Mouse (Mus musculus) cerebellum, adult 8-10 months (tissue): ENCODE results near the gene Kcnk10.

ENCODE experiments used
- DNase-seq: peaks from one replicate; pipeline ENCODE4 v3.0.0; 2022

Kcnk10 gene

DNA sequence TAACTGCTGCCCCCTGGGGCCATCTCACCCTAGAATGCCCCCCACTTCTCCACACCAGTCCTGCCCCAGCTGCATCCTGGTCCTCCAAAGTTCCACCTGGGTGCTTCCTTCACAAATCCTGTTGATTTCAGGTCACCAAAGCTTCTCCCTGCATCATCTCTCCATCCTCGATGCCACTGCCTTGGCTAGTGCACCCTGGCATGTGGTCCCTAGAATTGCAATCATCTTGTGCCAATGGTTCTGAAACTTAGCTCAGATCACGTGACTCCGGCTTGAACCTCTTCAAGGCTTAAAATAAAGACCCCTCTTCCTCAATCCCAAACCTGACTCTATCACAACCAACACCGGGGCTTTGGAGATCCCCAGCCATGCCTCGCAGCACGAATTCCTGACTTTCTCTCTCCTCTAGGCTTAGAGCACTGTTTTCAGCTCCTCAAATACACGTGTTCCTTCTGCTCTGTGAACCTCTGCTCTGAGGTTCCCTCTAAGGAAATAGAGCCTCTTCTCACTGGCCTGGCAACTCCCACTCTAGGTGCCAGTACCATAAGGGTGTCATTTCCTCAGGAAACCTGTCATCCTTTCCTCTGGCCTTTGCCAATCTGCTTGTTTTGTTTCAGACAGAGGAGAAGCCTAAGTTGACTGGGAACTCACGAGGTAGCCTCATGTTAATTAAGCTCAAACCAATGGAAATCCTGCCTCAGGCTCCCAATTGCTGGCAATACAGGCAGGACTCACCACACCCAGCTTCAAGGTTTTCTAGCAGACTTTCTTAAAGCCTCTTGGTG is 6.0 kb downstream of the Kcnk10 start:
- DNase-seq, result no peak

DNA sequence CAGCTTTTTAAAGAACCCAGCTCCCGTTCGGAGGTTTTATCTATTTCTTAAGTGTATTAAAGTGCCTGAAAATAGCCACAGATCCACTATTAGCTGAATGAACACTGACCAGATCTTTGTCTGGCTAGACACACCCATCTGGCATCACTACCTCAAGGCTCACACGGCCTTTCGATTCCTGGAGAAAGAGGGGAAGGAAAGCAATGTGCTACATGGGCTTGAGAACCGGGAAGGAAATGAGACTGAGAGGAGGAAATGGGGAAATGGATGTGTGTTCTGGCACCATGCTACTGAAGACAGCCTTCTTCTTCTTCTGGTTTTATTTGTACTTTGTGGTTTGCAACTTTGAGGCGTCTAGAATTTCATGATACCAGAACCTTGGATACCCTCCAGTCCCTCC is 8.7 kb downstream of the Kcnk10 start:
- DNase-seq, result peak; percentile 21

DNA sequence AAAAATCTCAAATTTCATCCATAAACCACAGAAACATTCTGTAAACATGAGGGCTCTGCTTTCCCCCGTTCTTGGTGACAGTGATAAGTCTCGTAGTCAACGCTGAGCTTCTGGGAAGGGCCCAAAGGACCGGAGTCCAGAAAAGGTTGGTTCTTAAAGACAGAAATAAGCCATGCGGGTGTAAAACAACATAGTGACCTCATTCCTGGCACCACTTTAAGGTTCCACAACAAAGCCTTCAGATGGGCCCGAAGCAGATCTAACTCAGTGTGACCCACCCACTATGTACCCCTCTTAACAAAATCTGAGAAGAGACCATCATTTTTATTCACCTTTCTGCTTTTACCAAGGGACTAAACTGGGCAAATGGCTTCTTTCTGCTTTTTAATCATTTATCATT is 10.2 kb downstream of the Kcnk10 start:
- DNase-seq, result no peak

DNA sequence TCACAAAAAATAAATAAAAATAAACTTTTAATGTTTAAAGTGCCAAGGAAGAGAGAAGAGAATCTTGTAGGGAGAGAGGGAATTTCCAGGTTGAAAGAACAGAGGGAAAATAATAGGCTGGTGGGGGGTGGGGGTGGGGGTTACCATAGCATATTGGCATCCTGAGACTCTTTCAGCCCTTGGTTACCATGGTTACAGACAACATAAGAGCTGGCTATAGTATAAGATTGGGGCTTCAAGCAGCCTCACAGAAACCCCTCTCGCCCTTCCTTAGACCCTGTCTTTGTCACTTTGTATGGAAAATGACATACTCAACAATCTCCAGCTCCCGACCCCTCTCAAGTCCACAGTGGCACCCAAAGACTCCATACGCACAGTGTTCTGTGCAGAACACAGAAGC is 13.7 kb downstream of the Kcnk10 start:
- DNase-seq, result no peak

DNA sequence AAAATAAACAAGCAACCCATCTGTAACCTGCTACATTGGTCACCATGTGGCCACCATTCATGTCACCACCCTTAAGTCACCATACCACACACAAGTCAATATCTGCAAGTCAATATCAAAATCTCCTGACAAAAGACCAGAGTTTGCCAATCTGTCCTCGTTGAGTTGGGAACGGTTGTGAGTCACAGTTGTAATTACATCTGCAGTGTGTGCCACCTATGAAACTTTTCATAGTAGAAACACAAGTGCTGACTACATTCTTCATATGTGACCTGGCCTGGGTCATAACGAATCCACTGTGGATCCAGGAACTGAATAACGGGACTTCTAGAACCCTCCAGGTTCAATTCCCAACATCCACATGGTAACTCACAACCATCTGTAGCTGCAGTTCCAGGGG is 14.8 kb downstream of the Kcnk10 start:
- no peak for DNase-seq

DNA sequence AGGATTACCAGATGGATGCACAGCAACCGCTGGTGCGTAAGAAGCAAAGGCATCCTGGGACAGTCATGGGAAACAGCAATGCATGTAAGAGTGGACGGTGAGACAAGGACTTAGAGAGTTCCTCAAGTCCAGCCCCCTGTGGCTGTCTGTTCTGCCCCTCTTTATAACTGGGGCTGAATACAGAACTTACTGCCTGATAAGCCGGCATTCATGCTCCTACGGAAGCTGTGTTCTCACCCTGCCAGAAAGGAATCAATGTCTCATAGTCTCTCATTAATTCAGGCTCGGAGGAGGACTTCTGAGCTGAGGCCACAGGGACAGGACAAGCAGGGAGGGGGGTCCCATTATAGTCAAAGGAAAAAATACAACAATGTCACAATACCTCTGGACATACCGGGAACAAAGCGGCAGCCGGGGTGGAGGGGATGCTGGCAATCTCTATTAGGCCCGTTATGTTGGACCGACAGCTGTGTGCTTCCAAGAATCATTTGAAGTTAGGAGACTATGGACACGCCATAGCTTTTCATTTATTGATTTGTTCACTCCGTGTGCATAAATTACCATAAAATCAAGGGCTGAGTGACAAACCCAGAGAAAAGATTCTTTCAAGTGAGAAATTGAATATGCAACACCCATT is 15.7 kb downstream of the Kcnk10 start:
- DNase-seq, result no peak

DNA sequence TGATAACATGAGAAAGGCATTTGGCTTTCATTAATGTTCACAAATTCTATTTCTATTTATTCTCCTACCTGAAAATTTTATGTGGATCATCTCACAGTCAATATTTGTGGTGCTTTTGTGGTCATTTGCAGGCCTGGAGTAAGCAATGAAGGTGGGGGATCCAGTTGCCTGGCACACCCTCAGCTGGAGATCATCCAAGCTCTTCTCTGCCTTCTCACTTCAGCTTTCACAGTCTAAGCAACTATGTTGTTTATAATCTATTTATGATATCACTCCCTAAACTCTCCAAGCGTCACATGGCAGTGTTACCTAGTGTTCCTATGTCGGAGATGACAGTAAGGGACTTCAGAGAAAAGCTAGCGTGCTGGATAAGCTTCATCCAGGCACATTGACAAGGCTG is 18.1 kb downstream of the Kcnk10 start:
- no peak for DNase-seq

DNA sequence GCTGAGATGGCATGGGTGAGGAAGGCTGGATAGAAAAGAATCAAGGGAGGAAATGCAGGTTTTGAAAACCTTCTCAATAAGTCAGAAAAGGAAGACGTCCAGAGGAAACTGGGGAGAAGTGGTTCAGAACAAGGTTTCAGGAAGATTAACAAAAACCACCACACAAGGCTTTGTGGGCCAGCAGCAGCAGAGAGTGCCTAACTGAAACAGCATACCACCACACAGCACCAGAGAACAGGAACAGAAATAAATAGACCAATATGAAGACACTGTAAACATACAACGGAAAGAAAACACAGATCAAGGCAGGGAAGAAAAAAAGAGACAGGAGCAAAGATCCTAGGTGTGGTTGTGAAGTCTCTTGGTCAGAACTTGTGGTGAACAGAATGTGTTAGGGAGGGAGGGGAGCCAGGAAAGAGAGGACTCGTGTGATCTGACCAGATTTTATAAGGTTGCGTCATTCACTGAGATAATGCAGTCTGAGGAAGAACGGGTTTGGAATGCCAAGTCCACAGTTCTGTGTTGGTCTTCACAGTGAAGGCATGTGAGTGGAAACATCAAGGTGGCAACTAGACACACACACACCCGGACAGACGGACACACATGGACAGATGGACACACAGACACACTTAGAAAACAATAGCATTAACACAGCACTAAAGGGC is 21.0 kb downstream of the Kcnk10 start:
- no peak for DNase-seq

DNA sequence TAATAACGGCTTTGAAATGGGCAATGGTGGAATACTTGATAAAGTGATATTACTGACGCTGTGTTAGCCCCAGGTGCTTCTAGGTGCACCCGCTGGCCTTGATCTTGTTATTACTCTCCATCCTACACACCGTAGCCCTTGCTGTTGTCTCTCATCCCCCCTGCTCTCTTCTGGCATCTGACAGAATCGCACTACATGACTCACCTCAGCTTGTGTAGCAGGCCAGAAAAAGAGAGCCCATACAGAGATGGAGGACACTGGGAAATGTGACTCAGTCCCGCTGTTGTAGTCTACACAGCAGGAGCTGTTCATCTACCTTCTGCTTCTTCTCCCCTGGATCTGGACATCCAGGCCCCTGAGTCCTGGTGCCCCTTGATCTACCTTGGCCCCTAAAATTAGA is 28.1 kb downstream of the Kcnk10 start:
- DNase-seq, result peak; percentile 56

DNA sequence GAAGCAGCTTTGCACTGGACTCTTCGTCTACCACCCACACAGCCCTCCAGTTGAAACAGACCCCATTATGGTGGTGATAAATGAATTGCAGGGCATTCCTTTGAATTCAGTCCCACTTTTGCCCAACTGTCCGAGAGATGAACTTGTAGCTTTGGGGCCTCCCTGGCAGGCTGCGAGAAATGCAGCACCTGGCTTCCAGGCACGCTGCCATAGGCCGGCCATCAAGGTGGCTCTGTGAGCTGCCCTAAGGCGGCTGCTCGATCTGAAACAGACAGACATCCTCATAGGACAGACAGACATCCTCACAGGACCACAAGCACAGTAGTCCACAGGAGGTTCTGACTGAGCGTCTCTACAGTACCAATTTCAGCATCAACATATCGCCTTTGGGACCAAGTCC is 30.0 kb downstream of the Kcnk10 start:
- peak; percentile 87 for DNase-seq

DNA sequence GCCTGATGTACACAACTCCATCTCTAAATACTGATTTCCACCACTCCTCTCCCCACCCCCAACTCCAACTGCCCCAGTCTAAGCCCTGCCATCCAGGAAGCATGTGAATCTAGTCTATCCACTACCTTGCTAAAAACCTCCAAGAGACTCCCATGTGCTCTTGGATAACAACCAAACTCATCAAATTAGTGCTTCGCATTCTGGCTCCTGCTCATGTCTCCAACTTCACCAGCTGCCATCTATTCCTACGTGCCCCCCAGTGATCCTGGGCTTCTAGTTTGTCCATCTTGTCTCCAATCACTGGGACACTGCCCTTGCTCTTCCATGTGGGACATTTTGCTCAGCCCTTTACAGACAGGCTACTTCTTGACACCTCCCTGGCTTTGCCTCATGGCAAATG is 32.2 kb downstream of the Kcnk10 start:
- peak; percentile 66 for DNase-seq

DNA sequence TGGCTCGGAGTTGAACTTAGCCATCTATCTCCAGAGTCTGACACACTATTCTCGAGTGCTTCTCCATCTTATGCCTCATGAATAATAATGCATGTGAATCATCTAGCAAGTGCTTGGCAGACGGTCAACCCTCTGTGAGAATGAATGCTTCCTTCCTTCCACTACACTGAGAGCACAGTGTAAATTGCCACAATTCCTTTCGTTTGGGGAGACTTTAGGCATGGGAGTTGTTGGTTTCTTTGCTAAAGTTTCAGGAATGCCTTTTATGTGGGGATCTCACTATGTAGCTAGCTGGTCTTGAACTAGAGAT is 32.9 kb downstream of the Kcnk10 start:
- DNase-seq, result no peak

DNA sequence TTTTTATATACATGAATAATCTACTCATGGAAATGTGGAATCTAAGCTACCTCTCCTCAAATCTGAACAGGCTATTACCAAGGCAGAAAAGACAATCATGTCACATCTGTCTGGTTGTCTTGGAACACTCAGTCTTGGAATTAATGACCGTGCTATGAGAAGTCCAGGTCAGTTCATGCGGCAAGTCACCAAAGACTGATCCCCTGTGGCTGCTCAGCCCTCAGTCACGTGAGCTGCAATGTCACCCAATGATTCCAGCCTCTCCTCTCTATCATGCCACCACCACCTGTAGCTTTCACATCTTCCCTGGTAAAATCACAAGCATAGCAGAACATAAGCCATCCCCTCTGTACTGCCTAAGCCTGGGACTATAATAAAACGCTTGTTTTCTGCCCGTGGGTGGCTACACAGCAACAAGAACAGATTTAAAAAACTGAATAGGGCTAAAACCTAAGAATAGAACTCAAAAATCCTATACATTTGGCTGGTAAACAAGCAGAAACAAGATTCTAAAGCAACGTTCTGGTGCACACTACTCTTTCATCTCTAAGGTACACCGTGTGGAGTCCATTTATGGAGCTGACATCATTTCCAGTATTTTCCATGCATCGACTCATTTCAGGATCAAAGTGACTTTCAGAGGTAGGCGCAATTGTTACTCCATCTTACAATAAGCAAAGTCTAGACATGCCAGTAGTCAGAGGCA is 33.4 kb downstream of the Kcnk10 start:
- no peak for DNase-seq

DNA sequence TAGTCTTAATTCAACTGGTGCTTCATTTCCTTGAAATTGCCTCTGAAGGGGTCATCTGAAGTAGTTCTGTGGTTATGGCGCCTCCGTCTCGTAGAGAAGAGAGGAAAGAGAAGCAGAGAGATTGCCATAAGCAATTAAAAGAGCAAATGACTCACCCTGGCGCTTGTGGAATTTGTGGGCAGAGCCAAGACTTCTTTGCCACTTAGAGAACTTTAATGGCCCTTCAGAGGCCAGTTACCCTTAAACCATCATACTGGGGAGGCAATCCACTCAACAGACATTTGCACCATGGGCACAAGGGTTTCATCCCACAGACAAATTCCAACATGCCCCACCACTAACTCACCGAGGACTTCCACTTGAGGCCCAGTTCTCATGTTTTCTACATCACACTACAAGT is 41.4 kb downstream of the Kcnk10 start:
- no peak for DNase-seq

DNA sequence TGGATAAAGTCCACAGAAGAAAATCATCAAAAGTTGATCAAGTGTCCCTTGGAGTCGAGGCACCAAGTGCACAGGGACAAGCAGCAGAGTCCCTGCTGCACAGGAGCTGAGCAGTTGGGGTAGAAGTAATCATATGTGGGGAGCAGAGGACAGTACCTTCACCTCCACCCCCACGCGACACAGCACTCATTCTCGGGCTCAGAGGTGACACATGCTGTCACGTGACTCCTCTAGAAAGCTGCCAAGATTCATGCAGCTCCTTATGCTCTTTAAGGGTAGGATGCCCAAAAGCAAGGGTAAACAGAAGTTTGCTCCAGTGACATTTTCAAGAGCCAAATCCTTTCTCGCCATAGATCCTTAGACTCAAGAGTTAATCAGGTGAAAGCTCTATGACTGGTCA is 42.1 kb downstream of the Kcnk10 start:
- DNase-seq, result no peak

DNA sequence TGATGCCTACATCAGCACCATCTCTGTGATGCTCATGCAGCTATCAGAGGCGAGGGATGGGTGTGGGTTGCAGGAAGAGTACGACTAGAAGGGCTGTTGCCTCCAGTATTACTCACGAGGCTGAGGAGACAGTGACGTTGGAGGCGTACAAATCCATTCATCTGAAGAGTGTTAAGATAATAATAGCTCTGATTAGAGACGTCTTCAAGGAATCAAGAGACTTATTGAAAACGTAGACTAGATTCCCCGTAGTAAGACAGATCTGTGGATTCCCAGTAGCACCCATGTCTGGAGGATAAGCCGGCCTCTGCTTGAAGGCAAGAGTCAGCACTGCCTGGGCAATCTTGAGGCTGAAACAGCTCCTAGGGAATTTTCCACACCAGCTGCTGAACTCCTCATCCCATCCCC is 42.6 kb downstream of the Kcnk10 start:
- no peak for DNase-seq

DNA sequence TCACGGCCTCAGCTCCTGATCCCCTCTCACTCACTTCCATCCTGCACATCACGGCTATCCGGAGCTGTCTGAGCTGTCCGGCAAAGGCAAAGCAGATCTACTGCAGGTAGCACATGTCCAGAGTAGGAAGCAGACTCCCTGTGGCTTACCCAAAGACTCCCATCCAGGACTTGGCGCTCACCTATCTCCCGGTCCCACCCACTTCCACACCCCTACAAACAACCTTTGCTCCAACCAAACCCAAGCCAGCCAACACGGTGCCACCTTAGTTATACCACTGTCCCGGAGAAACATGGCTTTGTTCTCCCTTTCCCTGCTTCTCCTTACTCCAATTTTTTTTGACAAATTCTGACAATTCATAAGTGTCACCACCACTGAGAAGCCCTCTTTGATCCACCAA is 49.5 kb downstream of the Kcnk10 start:
- no peak for DNase-seq

DNA sequence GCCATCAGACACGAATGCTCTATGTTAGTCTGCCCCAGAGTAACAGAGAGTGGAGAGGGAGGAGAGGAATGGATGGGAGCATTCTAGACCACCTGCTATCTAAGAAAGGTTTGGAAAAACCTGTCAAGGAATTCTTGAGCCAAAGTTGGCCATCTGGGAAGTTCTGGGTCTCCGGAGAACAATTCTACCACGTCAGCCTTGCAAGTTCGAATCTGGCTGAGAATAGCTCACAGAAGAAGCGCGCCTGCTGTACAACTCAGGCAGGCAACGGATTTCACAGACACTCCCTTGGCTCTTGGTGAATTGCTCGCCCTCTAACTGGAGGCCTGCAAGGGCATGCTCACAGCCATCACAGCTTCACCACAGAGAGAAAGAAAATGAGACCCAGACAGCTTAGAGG is 52.7 kb downstream of the Kcnk10 start:
- DNase-seq, result no peak

DNA sequence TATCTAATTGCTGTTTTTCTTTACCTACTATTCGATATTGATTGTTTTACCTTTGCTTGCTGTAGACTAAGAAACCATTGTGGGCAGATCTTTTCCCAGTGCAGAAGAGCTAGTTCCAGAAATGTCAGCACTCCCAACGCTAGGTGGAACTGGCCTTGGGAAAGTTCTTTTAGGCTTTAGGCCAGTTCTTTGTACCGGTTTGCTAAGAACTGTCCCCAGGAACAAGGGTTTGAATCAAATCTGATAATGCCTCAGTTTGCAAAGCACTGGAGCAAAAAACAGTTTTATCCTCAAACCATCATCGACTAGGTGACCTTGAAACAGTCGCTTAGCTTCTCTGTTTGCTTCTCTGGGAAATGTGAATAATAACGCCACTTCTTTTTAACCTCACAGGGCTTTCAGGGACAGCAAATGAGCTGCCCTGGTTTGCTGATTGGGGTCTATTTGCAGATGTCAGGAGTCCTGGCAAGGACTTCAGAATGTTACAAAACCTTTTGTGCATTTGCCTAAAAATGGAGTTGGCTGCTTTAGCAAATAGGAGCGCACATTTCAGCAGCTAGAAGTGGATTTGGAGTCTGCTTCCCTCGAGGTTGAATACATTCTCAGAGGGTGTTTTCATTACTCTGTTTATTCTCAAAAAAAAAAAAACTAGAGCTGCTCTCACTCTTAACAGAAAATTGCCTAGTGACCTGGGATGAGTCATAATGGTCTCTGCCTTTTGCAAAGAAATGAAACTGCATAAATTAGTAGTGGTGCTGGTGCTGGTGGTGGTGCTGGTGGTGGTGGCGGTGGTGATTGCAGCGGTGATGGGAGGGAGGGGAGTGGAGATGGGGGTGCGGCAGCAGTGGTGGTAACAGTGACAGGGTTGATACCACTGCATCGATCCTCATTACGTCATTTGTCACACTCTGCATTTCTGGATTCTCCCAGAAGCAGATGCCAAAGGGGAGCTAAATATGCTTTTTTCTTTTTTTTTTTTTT is 53.5 kb downstream of the Kcnk10 start:
- DNase-seq, result no peak

DNA sequence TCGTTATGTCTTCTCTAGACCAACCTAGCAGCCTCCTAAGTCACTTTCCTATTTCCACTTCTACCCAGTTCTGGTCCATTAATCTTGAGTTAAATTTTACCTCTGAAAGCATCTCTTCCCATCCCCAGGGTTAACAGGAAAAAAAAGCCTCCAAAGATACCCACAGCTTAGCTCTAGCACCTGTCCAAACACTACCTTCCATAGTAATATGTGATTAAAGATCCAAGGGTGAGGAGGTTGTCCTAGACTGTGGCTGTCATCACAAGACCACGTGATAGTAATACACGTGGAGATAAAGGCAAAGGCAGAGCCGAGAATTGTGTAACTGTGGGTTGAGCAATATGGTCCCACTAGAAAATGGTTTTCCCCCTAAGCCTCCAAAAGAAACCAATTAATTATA is 56.8 kb downstream of the Kcnk10 start:
- no peak for DNase-seq

DNA sequence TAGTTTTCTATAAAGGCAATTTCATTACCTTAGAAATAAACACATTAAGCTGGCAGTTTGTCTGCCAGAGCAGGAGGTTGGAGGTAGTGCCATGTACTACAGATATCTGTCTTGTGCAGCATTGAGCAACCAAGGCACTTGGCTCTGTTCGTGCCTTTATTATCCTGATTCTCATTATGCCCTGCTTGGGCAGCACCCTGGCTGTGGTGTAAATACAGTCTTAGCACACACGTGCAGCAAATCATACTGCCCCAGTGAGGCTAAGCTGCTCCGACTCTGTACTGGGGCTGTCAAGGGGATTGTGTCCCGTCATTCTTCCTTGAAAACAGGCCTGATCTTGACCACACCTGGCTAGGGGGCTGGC is 57.6 kb downstream of the Kcnk10 start:
- no peak for DNase-seq

DNA sequence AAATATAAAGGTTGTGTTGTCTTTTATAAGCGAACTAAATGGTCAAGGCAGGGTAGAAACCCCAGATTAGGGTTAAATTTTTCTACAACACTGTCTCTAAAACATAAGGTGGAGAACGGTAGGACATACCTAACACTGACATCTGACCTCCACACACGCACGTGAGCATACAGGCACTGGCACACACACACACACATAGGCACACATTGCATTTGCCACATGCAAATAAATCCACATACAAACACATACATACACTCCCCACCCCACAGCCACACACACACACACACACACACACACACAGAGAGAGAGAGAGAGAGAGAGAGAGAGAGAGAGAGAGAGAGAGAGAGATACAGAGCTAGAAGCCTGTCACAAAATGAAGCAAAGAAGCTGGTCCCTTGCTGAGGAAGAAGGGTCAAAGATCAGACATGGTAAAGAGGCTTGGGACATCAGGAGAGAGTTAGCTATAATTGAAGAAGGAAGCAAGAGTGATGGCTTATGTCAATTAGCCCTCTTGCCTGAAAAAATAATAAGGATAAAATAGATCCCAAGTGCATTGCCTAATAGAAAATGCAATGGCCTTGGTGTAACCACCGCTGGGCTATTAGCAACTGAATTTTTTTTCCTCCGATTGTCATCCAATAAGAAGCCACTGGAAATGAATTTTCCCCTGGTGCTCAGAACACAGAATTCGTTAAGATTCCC is 58.1 kb downstream of the Kcnk10 start:
- DNase-seq, result no peak
